Mouse (Mus musculus): ENCODE results near the gene Polr3h. TPM values are rescaled to one million over a fixed set of nuclear protein-coding genes. Genes with fewer than 3 reads are reported as not detected.

The Polr3h gene
- polyA plus RNA-seq, 1 experiment from 2014 or later, result 63.9 TPM

- no peaks in the 10 kb centered on the region for H3K27me3 ChIP-seq
- WGBS, result 89% methylated on average over 6 of the region's 6 CpGs
- H3K4me2 ChIP-seq, result no peak overlapping the region
- no peak overlapping the region for H3K9ac ChIP-seq
- no peaks in the 10 kb centered on the region for H3K4me1 ChIP-seq
- no peak for ATAC-seq (ENCODE audit: insufficient number of reproducible peaks, insufficient read depth, low FRiP score, low TSS enrichment, low read depth)
- no peak overlapping the region for H3K27ac ChIP-seq
- no peaks in the 10 kb centered on the region for H3K9me3 ChIP-seq
- H3K36me3 ChIP-seq, result peaks cover 45% of the 10 kb centered on the region
- no peak overlapping the region for H3K4me3 ChIP-seq
Measured at GRCm38 (mm10) chr15:81886795-81887550, 39.1 kb downstream of the Polr3h start.

- no peaks in the 10 kb centered on the region for H3K27me3 ChIP-seq
- no peaks in the 10 kb centered on the region for H3K4me1 ChIP-seq
- H3K36me3 ChIP-seq, result peaks cover 32% of the 10 kb centered on the region
- whole genome bisulfite sequencing, result 82% methylated on average over 3 of the region's 3 CpGs
- H3K27ac ChIP-seq, result no peak overlapping the region
- H3K4me2 ChIP-seq, result no peak overlapping the region
- no peak overlapping the region for H3K4me3 ChIP-seq
- no peaks in the 10 kb centered on the region for H3K9me3 ChIP-seq
- H3K9ac ChIP-seq, result no peak overlapping the region
- no peak for ATAC-seq (ENCODE audit: insufficient number of reproducible peaks, insufficient read depth, low FRiP score, low TSS enrichment, low read depth)
Measured at GRCm38 (mm10) chr15:81885418-81885934, 40.6 kb downstream of the Polr3h start.

GRCm38 (mm10) chr15:81882348-81882747, 43.7 kb downstream of the Polr3h start:
- H3K4me3 ChIP-seq, result no peak overlapping the region
- no peak overlapping the region for H3K9ac ChIP-seq
- H3K4me2 ChIP-seq, result no peak overlapping the region
- H3K36me3 ChIP-seq, result 0 out of 2 replicates have a peak, but pooled peaks cover 2% of the 10 kb centered on the region
- peaks cover 6% of the 10 kb centered on the region; the same call in 1 of the 2 replicates for H3K4me1 ChIP-seq
- H3K27me3 ChIP-seq, result no peaks in the 10 kb centered on the region
- WGBS, result 95% methylated on average over 3 of the region's 3 CpGs
- no peaks in the 10 kb centered on the region for H3K9me3 ChIP-seq
- no peak for ATAC-seq (ENCODE audit: insufficient number of reproducible peaks, insufficient read depth, low FRiP score, low TSS enrichment, low read depth)
- no peak overlapping the region for H3K27ac ChIP-seq

- Histone ChIP-seq H3K4me2 (no peak overlapping the region), H3K9me3 (no peaks in the 10 kb centered on the region)
- no peak for ATAC-seq (ENCODE audit: insufficient number of reproducible peaks, insufficient read depth, low FRiP score, low TSS enrichment, low read depth)
Measured at GRCm38 (mm10) chr15:81879531-81880401, 46.3 kb downstream of the Polr3h start.

GRCm38 (mm10) chr15:81872262-81873136, 53.5 kb downstream of the Polr3h start, which contains the start of gene Aco2:
Gene Aco2 (plus strand): TSS chr15:81872309.
- peak within 1 kb of the TSS; percentile 98 for H3K27ac ChIP-seq
- peak within 1 kb of the TSS; percentile 86 for H3K9ac ChIP-seq
- H3K4me2 ChIP-seq, result peak within 1 kb of the TSS; percentile 83
- H3K4me3 ChIP-seq, result peak within 1 kb of the TSS; percentile 95
- H3K4me1 ChIP-seq, result peaks cover 25% of the 10 kb centered on the region
- peak; percentile 80 for ATAC-seq (ENCODE audit: insufficient number of reproducible peaks, insufficient read depth, low FRiP score, low TSS enrichment, low read depth)
- H3K36me3 ChIP-seq, result peaks cover 32% of the 10 kb centered on the region
- H3K9me3 ChIP-seq, result no peaks in the 10 kb centered on the region
- no peaks in the 10 kb centered on the region for H3K27me3 ChIP-seq
- under 1% methylated on average over 53 of the region's 53 CpGs for WGBS

More at GRCm38 (mm10) chr15:81879531-81880401, 46.3 kb downstream of the Polr3h start:
- Histone ChIP-seq H3K36me3 (no peaks in the 10 kb centered on the region), H3K4me3 (no peak overlapping the region), H3K27me3 (no peaks in the 10 kb centered on the region), H3K27ac (no peak overlapping the region), H3K9ac (no peak overlapping the region), H3K4me1 (peaks cover 8% of the 10 kb centered on the region; the same call in 1 of the 2 replicates)
- WGBS, result 75% methylated on average over 5 of the region's 5 CpGs

GRCm38 (mm10) chr15:81871604-81872261, 54.3 kb downstream of the Polr3h start, which contains the start of gene Phf5a:
Gene Phf5a (minus strand): TSS chr15:81871911.
- under 1% methylated on average over 30 of the region's 30 CpGs for WGBS
- Histone ChIP-seq H3K9me3 (no peaks in the 10 kb centered on the region), H3K27ac (peak within 1 kb of the TSS; percentile 98), H3K36me3 (peaks cover 40% of the 10 kb centered on the region), H3K9ac (peak within 1 kb of the TSS; percentile 86), H3K4me1 (peaks cover 25% of the 10 kb centered on the region), H3K4me3 (peak within 1 kb of the TSS; percentile 95), H3K27me3 (no peaks in the 10 kb centered on the region), H3K4me2 (peak within 1 kb of the TSS; percentile 83)
- ATAC-seq (ENCODE audit: insufficient number of reproducible peaks, insufficient read depth, low FRiP score, low TSS enrichment, low read depth), result peak; percentile 85

- no peak overlapping the region for H3K27ac ChIP-seq
- WGBS, result 95% methylated on average over 5 of the region's 5 CpGs
- H3K4me2 ChIP-seq, result no peak overlapping the region
- no peak overlapping the region for H3K4me3 ChIP-seq
- peaks cover 25% of the 10 kb centered on the region for H3K4me1 ChIP-seq
- no peaks in the 10 kb centered on the region for H3K9me3 ChIP-seq
- H3K9ac ChIP-seq, result no peak overlapping the region
- H3K36me3 ChIP-seq, result peaks cover 57% of the 10 kb centered on the region
- ATAC-seq (ENCODE audit: insufficient number of reproducible peaks, insufficient read depth, low FRiP score, low TSS enrichment, low read depth), result no peak
- H3K27me3 ChIP-seq, result no peaks in the 10 kb centered on the region
Measured at GRCm38 (mm10) chr15:81869985-81870384, 56.1 kb downstream of the Polr3h start.

GRCm38 (mm10) chr15:81864238-81864637, 61.8 kb downstream of the Polr3h start:
- H3K4me3 ChIP-seq, result no peak overlapping the region
- H3K27ac ChIP-seq, result no peak overlapping the region
- 91% methylated on average over 7 of the region's 7 CpGs for WGBS
- no peak for ATAC-seq (ENCODE audit: insufficient number of reproducible peaks, insufficient read depth, low FRiP score, low TSS enrichment, low read depth)
- no peak overlapping the region; the same call in 1 of the 2 replicates for H3K9ac ChIP-seq
- peaks cover 54% of the 10 kb centered on the region for H3K36me3 ChIP-seq
- no peaks in the 10 kb centered on the region for H3K4me1 ChIP-seq
- H3K27me3 ChIP-seq, result no peaks in the 10 kb centered on the region
- H3K4me2 ChIP-seq, result no peak overlapping the region
- H3K9me3 ChIP-seq, result no peaks in the 10 kb centered on the region

GRCm38 (mm10) chr15:81860471-81861135, 65.4 kb downstream of the Polr3h start:
- H3K36me3 ChIP-seq, result peaks cover 18% of the 10 kb centered on the region
- ATAC-seq (ENCODE audit: insufficient number of reproducible peaks, insufficient read depth, low FRiP score, low TSS enrichment, low read depth), result no peak
- 34% methylated on average over 8 of the region's 8 CpGs for WGBS
- H3K4me1 ChIP-seq, result peaks cover 7% of the 10 kb centered on the region
- no peaks in the 10 kb centered on the region for H3K9me3 ChIP-seq
- peak overlapping the region; percentile 89; the same call in 1 of the 2 replicates for H3K4me3 ChIP-seq
- no peak overlapping the region for H3K9ac ChIP-seq
- peak overlapping the region; percentile 80 for H3K27ac ChIP-seq
- H3K27me3 ChIP-seq, result no peaks in the 10 kb centered on the region
- H3K4me2 ChIP-seq, result peak overlapping the region; percentile 87
